Mouse (Mus musculus) forebrain, embryonic 13.5 days (tissue): ENCODE results near the gene Ssx2ip. TPM values are rescaled to one million over a fixed set of nuclear protein-coding genes. Genes with fewer than 3 reads are reported as not detected.
A peak's percentile ranks its signal among the peaks of the same experiment; 100 is the strongest.

ENCODE experiments used
- ATAC-seq: fragments of 200-750 bp; cut with Nextera tagmentation; 2 replicates; pipeline ENCODE4 v1.8.0; 2017
- H3K27ac ChIP-seq: fragments of 300-500 bp; sonication (generic); 2 replicates; pipeline ENCODE4 v1.5.1; 2015; ENCODE audit warnings: inconsistent platforms, mild to moderate bottlenecking, moderate library complexity
- H3K27me3 ChIP-seq: fragments of 300-500 bp; sonication (generic); 2 replicates; pipeline ENCODE4 v1.6.1; 2015; ENCODE audit warnings: mild to moderate bottlenecking, inconsistent platforms
- H3K36me3 ChIP-seq: fragments of 300-500 bp; sonication (generic); 2 replicates; pipeline ENCODE4 v1.6.1; 2015; ENCODE audit warnings: mild to moderate bottlenecking, inconsistent platforms; ENCODE audit not compliant: poor library complexity, severe bottlenecking
- H3K4me1 ChIP-seq: fragments of 300-500 bp; sonication (generic); 2 replicates; pipeline ENCODE4 v1.6.1; 2015; ENCODE audit warnings: inconsistent platforms
- H3K4me2 ChIP-seq: fragments of 300-500 bp; sonication (generic); 2 replicates; pipeline ENCODE4 v1.6.1; 2015; ENCODE audit warnings: inconsistent platforms, mild to moderate bottlenecking, moderate library complexity
- H3K4me3 ChIP-seq: fragments of 300-500 bp; sonication (generic); 2 replicates; pipeline ENCODE4 v1.5.1; 2015; ENCODE audit warnings: mild to moderate bottlenecking, inconsistent platforms
- H3K9ac ChIP-seq: fragments of 300-500 bp; sonication (generic); 2 replicates; pipeline ENCODE4 v1.6.1; 2015; ENCODE audit warnings: mild to moderate bottlenecking, inconsistent platforms
- H3K9me3 ChIP-seq: fragments of 300-500 bp; sonication (generic); replicated peaks from 2 replicates; pipeline ENCODE4 v1.6.1; 2016; ENCODE audit warnings: inconsistent platforms
- WGBS: fragments of 180-500 bp; shearing (Covaris S2); methylation state at CpG from one replicate; pipeline ENCODE4 v1.1.7; 2015; 5-methylcytosine and 5-hydroxymethylcytosine counted together
- polyA plus RNA-seq: library from polyadenylated mRNA; unstranded; fragments of >200 nt; fragmentation: Nextera tagmentation; extraction: Ambion mirVana; gene quantifications from 2 replicates; pipeline ENCODE4 v1.2.1, GENCODE M21; 2015

The Ssx2ip gene
- polyA plus RNA-seq, 1 experiment from 2014 or later = 22.8 TPM

- H3K4me2 ChIP-seq = peak overlapping the region; percentile 32
- H3K4me1 ChIP-seq = peaks cover 21% of the 10 kb centered on the region
- 3% methylated on average over 9 of the region's 9 CpGs for WGBS
- H3K27ac ChIP-seq = peak overlapping the region; percentile 61
- no peak overlapping the region for H3K9ac ChIP-seq
- H3K9me3 ChIP-seq = peaks cover 5% of the 10 kb centered on the region; the same call in 1 of the 2 replicates
- H3K4me3 ChIP-seq = no peak overlapping the region
- peak; percentile 78 for ATAC-seq
- H3K36me3 ChIP-seq = no peaks in the 10 kb centered on the region
- H3K27me3 ChIP-seq = no peaks in the 10 kb centered on the region
These were observed 24.5 kb upstream of the Ssx2ip start for GRCm38 (mm10) chr3:146379740-146380466.

GRCm38 (mm10) chr3:146380874-146381273, 23.6 kb upstream of the Ssx2ip start:
- Histone ChIP-seq H3K4me3 (no peak overlapping the region), H3K9ac (no peak overlapping the region), H3K36me3 (no peaks in the 10 kb centered on the region), H3K4me1 (peaks cover 13% of the 10 kb centered on the region), H3K4me2 (no peak overlapping the region), H3K27ac (no peak overlapping the region), H3K9me3 (peaks cover 5% of the 10 kb centered on the region; the same call in 1 of the 2 replicates), H3K27me3 (no peaks in the 10 kb centered on the region)
- 92% methylated on average over 2 of the region's 2 CpGs for WGBS
- no peak for ATAC-seq

- H3K27me3 ChIP-seq = no peaks in the 10 kb centered on the region
- H3K4me3 ChIP-seq = no peak overlapping the region
- H3K4me2 ChIP-seq = no peak overlapping the region
- H3K9me3 ChIP-seq = peaks cover 5% of the 10 kb centered on the region; the same call in 1 of the 2 replicates
- peaks cover 13% of the 10 kb centered on the region for H3K4me1 ChIP-seq
- no peak overlapping the region for H3K9ac ChIP-seq
- ATAC-seq = no peak
- 94% methylated on average over 9 of the region's 9 CpGs for WGBS
- H3K27ac ChIP-seq = no peak overlapping the region
- no peaks in the 10 kb centered on the region for H3K36me3 ChIP-seq
These were observed 23.0 kb upstream of the Ssx2ip start for GRCm38 (mm10) chr3:146381471-146381870.

GRCm38 (mm10) chr3:146386800-146387199, 17.6 kb upstream of the Ssx2ip start:
- WGBS = 70% methylated on average over 3 of the region's 3 CpGs
- peaks cover 5% of the 10 kb centered on the region; the same call in 1 of the 2 replicates for H3K9me3 ChIP-seq
- no peak for ATAC-seq
- no peak overlapping the region for H3K4me3 ChIP-seq
- H3K9ac ChIP-seq = no peak overlapping the region
- H3K27me3 ChIP-seq = no peaks in the 10 kb centered on the region
- H3K27ac ChIP-seq = no peak overlapping the region
- H3K4me1 ChIP-seq = no peaks in the 10 kb centered on the region
- H3K36me3 ChIP-seq = no peaks in the 10 kb centered on the region
- no peak overlapping the region for H3K4me2 ChIP-seq

- Histone ChIP-seq H3K4me3 (no peak overlapping the region), H3K27me3 (no peaks in the 10 kb centered on the region), H3K27ac (no peak overlapping the region), H3K4me1 (0 out of 2 replicates have a peak, but pooled peaks cover 7% of the 10 kb centered on the region), H3K9me3 (no peaks in the 10 kb centered on the region), H3K36me3 (no peaks in the 10 kb centered on the region), H3K4me2 (peak overlapping the region; percentile 26), H3K9ac (no peak overlapping the region)
- WGBS = 66% methylated on average over 19 of the region's 19 CpGs
- ATAC-seq = peak; percentile 58; the same call in 1 of the 2 replicates
These were observed 11.7 kb upstream of the Ssx2ip start for GRCm38 (mm10) chr3:146392656-146393321.

GRCm38 (mm10) chr3:146393641-146394100, 10.8 kb upstream of the Ssx2ip start:
- Histone ChIP-seq H3K36me3 (no peaks in the 10 kb centered on the region), H3K4me1 (0 out of 2 replicates have a peak, but pooled peaks cover 7% of the 10 kb centered on the region), H3K9ac (no peak overlapping the region), H3K4me2 (no peak overlapping the region), H3K9me3 (no peaks in the 10 kb centered on the region), H3K27ac (no peak overlapping the region), H3K27me3 (no peaks in the 10 kb centered on the region), H3K4me3 (no peak overlapping the region)
- WGBS = 30% methylated on average over 7 of the region's 7 CpGs
- no peak for ATAC-seq

GRCm38 (mm10) chr3:146396256-146396655, 8.2 kb upstream of the Ssx2ip start:
- Histone ChIP-seq H3K27me3 (no peaks in the 10 kb centered on the region), H3K36me3 (no peaks in the 10 kb centered on the region), H3K4me2 (no peak overlapping the region), H3K4me3 (no peak overlapping the region), H3K4me1 (0 out of 2 replicates have a peak, but pooled peaks cover 7% of the 10 kb centered on the region), H3K9ac (no peak overlapping the region), H3K9me3 (no peaks in the 10 kb centered on the region), H3K27ac (no peak overlapping the region)
- ATAC-seq = no peak
- WGBS = 77% methylated on average over 6 of the region's 6 CpGs

- no peak overlapping the region for H3K4me3 ChIP-seq
- H3K9me3 ChIP-seq = no peaks in the 10 kb centered on the region
- WGBS = 94% methylated on average over 1 of the region's 1 CpGs
- no peaks in the 10 kb centered on the region for H3K36me3 ChIP-seq
- no peak overlapping the region for H3K27ac ChIP-seq
- no peaks in the 10 kb centered on the region for H3K27me3 ChIP-seq
- H3K4me1 ChIP-seq = 0 out of 2 replicates have a peak, but pooled peaks cover 7% of the 10 kb centered on the region
- ATAC-seq = no peak
- H3K9ac ChIP-seq = no peak overlapping the region
- H3K4me2 ChIP-seq = no peak overlapping the region
These were observed 7.5 kb upstream of the Ssx2ip start for GRCm38 (mm10) chr3:146396934-146397333.

GRCm38 (mm10) chr3:146397847-146398246, 6.6 kb upstream of the Ssx2ip start:
- Histone ChIP-seq H3K36me3 (no peaks in the 10 kb centered on the region), H3K9me3 (peaks cover 5% of the 10 kb centered on the region; the same call in 1 of the 2 replicates), H3K9ac (no peak overlapping the region), H3K4me3 (no peak overlapping the region), H3K4me1 (0 out of 2 replicates have a peak, but pooled peaks cover 6% of the 10 kb centered on the region), H3K4me2 (no peak overlapping the region), H3K27me3 (no peaks in the 10 kb centered on the region), H3K27ac (no peak overlapping the region)
- 97% methylated on average over 4 of the region's 4 CpGs for WGBS
- no peak for ATAC-seq

- no peak; the same call in 1 of the 2 replicates for ATAC-seq
- H3K4me1 ChIP-seq = 0 out of 2 replicates have a peak, but pooled peaks cover 4% of the 10 kb centered on the region
- peaks cover 5% of the 10 kb centered on the region; the same call in 1 of the 2 replicates for H3K9me3 ChIP-seq
These were observed 5.2 kb upstream of the Ssx2ip start for GRCm38 (mm10) chr3:146399203-146399602.

GRCm38 (mm10) chr3:146403770-146404169, 672 bp upstream of the Ssx2ip start:
- ATAC-seq = no peak
- peak overlapping the region; percentile 86 for H3K4me2 ChIP-seq
- peaks cover 5% of the 10 kb centered on the region; the same call in 1 of the 2 replicates for H3K9me3 ChIP-seq
- peak overlapping the region; percentile 94 for H3K4me3 ChIP-seq
- 39% methylated on average over 3 of the region's 3 CpGs for WGBS
- no peaks in the 10 kb centered on the region for H3K27me3 ChIP-seq
- H3K27ac ChIP-seq = peak overlapping the region; percentile 73
- peaks cover 3% of the 10 kb centered on the region; the same call in 1 of the 2 replicates for H3K36me3 ChIP-seq
- H3K9ac ChIP-seq = peak overlapping the region; percentile 94
- H3K4me1 ChIP-seq = peaks cover 32% of the 10 kb centered on the region

More at GRCm38 (mm10) chr3:146399203-146399602, 5.2 kb upstream of the Ssx2ip start:
- Histone ChIP-seq H3K27me3 (no peaks in the 10 kb centered on the region), H3K9ac (no peak overlapping the region), H3K4me3 (no peak overlapping the region), H3K4me2 (no peak overlapping the region), H3K27ac (no peak overlapping the region), H3K36me3 (no peaks in the 10 kb centered on the region)
- WGBS = 86% methylated on average over 5 of the region's 5 CpGs
